Mouse (Mus musculus) MEL-GATA-1-ER (cell line): Measurements from ENCODE around the gene Gm21119.
"Not testable (repeated sequence)": the region's sequence is repeated elsewhere in the genome, so short reads cannot be mapped to it uniquely, and the experiment has no call there.

Source experiments
- DNase-seq: peaks from one replicate; pipeline ENCODE4 v3.0.0-alpha.2; 2012; ENCODE audit warnings: low read depth; ENCODE audit errors: extremely low read depth

The Gm21119 gene

GRCm38 (mm10) chr8:20614619-20615018 is at the start of gene Gm21119:
TSS of gene Gm21119 (plus strand) at chr8:20614919.
- DNase-seq, result not testable (repeated sequence)

- DNase-seq, result not testable (repeated sequence)
Observed at GRCm38 (mm10) chr8:20566753-20567152, 48.0 kb upstream of the Gm21119 start.

DNA sequence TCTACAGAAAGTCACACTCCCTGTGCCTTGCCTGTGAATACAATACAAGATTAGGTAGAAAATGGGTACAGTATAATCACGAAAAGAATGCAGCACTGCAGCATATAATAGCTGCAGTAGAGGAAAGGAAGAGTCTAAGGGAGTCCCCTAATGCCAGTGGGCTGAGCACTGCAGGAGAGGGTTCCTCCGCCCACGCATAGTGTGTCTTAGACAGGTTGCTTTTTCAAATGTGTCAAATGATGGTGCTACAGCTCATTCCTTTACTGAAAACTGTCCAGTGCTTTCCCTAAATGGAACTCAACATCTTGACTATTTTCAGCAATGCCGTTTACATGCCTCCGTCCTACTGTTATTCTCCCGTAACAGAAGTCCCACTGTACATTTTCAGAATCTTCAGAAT is 33.6 kb upstream of the Gm21119 start:
- not testable (repeated sequence) for DNase-seq

DNA sequence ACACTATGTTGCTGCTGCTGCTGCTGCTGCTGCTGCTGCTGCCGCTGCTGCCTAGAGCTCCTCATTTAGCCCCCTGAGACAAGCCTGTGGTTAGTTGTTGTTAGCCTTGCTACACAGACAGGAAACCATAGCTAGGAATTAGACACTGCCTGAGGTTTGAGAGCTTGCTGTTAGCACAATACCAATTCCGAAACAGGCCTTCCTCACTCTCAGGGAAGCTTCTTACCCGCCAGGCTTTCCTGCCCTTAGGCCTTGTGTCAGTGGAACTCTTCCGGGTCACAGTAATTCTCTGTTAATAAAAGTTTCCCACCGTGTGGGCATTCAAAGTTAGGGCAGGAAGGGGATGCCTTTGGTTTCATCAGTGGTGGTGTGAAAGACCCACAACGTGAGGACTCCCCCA is 31.9 kb upstream of the Gm21119 start:
- not testable (repeated sequence) for DNase-seq

GRCm38 (mm10) chr8:20588268-20589177 is 26.2 kb upstream of the Gm21119 start:
- not testable (repeated sequence) for DNase-seq

DNA sequence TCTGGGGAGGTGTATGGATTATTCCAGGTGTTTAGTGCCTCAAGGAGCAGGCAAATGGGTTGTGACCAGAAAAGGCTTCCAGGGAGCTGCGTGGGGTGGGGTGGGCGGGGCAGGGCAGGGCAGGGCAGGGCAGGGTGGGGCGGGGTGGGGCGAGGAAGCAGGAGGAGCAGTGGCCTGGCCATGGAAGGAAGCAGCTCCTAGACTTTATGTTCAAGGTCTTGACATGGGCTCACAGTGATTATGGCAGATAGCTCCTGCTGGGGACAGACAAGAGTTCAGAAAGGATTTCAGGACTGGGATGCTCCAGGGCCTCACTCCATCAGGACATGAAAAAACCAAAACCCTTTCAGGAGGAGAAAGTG is 25.6 kb upstream of the Gm21119 start:
- DNase-seq, result not testable (repeated sequence)

DNA sequence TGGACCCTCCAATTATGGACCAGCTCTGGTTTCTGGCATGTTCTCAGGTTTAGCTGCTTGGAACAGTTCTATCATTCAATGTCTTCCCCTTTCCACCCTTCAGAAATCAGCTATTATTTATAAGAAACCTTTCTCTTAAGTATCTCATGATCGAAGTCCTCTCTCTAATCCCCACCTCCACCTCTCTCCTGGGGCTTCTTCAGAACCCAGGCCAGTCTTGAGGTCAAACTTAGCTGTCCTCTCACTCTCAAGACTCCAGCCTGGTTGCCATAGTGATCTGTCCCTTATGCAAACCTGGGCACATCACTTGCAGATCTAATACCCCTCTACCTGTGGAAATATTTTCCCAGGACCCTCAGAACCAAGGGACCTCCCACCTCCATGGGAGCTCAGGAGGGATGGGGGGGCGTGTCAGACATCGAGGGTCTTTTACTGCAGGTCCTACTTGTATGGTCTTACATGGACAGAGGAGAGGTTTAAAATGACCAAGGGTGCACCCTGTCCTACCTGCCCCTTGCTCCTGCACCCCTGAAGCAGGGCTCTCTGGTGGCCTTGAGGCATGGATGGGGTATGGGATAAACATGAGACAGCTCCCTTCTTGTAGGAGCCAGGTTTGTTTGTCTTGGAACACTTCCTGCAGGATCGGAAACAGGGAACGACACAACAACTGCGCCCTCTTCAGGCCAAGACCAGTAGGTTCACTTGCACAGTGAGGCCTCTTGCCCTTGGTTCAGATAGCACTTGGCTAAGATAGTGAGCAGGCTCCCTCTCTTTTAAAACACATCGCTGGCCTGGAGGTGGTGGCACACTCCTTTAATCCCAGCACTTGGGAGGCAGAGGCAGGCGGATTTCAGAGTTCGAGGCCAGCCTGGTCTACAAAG is 24.4 kb upstream of the Gm21119 start:
- DNase-seq, result not testable (repeated sequence)

DNA sequence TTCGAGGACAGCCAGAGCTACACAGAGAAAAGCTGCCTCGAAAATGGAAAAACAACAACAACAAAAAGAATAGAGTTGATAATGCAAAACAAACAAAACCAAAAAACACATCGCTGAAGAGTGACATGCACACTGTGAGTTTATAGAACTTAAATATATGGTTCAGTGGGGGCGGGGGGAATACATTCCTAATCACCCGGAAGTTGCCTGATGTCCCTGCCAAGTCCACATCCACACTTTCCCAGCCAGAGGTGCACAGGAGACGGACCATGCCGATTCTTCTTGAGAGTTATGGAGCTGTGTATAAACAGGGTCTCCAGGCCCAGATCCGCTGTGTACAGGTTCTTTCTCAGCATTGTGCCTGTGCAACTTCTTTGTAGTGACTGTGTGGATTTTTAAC is 23.7 kb upstream of the Gm21119 start:
- not testable (repeated sequence) for DNase-seq

- not testable (repeated sequence) for DNase-seq
Observed at GRCm38 (mm10) chr8:20592732-20593272, 21.9 kb upstream of the Gm21119 start.

DNA sequence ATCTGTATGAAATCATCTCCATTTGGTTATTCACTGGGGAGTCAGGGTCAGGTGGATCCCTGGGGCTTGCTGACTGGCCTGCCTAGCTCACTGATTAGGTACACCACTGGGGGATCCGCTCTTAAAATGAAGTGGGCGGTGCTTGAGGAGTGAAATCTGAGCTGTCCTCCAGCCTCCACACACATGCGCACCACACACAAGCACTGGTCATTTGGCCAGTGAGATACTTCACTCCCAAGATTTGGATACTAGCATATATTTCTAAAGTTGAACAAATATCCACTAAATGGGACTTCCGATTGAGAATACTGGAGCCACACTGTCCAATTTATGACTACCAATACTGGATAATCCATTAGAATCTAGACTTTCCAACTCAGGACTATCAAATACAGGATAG is 20.9 kb upstream of the Gm21119 start:
- not testable (repeated sequence) for DNase-seq

DNA sequence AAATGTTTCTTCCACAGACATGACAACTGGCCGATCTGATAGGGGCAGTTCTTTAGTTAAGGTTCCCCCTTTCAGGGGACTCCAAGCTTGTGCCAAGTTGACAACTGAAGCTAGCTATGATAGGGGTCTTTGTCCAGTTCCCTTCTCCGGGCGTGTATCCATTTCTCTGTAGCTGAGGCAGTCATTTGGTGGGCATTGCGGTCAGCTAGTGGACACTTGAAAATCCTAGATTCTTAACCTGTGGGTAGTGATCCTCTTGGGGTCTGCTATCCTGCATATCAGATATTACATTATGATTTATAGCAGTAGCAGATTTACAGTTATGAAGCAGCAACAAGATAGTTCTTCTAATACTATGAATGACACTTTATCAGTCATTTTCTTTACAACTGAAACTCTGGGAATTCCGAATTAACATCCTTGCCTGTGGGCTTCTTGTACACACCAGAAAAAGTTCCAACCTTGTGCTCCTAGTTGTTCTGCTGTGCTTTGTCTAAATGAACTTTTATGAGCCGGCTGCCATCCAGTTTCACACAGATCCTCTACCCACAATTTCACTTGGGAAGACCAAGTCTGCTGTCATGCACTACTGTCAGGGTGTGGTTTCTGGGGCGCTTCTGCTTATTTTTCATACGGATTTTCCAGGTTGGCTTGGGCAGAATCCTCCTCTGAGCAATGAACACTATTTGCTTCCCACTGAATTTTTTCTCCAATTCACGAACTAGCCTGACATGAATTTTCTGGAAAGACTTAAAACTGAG is 18.5 kb upstream of the Gm21119 start:
- DNase-seq, result not testable (repeated sequence)

GRCm38 (mm10) chr8:20596842-20597708 is 17.6 kb upstream of the Gm21119 start:
- DNase-seq, result not testable (repeated sequence)

- not testable (repeated sequence) for DNase-seq
Observed at GRCm38 (mm10) chr8:20598300-20599170, 16.2 kb upstream of the Gm21119 start.

DNA sequence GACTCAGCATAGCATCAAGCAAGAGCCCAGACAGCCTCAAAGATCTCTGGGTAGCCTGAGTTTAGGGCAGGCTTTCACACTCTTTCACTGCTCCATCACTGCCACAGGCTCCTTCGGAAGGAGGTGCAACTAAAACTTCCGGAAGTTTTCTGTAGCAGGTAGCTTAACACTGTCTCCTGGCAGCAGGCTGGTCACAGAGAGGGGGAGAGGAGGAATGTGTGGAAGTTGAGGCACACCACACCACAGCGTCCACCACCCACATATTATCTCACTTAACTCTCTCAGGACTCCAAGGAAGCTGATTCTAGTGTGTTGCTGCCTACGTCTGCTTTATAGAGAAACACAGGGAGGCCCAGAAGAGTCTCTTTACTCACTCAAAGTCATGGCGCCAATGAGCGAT is 15.4 kb upstream of the Gm21119 start:
- DNase-seq, result not testable (repeated sequence)

GRCm38 (mm10) chr8:20610856-20611255 is 3.9 kb upstream of the Gm21119 start:
- not testable (repeated sequence) for DNase-seq

DNA sequence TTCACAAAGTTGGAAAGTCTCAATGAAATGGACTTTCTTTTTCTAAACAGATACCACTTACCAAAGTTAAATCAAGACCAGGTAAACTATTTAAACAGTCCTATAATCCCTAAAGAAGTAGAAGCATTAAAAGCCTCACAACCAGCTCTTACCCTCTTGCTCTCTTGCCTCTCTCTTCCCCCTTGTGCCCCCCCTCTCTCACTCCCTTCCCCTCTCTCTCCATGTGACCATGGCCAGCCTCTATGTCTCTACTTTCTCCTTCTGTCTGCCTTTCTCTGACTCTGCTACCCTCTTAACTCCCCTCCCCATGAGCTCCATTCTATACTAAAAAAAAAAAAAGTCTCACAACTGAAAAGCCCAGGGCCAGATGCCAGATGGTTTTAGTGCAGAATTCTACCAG is 2.0 kb upstream of the Gm21119 start:
- DNase-seq, result not testable (repeated sequence)

DNA sequence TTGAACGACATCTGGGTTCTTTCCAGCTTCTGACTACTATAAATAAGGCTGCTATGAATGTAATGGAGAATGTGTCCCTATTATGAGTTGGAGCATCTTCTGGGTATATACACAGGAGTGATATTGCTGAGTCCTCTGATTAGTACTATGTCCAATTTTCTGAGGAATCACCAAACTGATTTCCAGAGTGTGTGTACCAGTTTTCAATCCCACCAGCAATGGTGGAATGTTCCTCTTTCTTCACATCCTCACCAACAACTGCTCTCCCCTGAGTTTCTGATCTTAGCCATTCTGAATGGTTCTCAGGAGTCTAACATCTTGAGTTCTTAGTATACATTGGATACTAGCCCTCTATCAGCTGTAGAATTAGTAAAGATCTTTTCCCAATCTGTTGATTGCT is 16.0 kb downstream of the Gm21119 start:
- DNase-seq, result not testable (repeated sequence)

DNA sequence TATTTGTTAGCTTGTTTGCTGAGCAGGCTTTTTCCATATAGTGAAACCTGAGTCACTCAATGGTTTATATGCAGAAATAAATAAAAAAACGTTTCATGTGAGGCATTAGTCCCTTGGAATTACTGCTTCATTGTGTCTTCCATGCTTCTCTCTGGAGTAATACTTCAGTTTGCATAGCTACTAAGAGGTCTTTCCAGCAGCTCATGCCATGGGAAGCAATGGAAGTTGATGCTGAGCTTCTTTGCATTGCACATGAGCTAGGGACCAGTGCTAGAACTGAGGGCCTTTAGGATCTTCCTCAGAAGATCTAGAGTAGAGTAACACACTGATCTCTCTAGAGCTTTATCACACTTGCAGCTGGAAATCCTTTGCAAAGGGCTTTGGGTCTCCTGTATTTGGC is 23.2 kb downstream of the Gm21119 start:
- not testable (repeated sequence) for DNase-seq

- not testable (repeated sequence) for DNase-seq
Observed at GRCm38 (mm10) chr8:20643536-20643935, 28.8 kb downstream of the Gm21119 start.
